17 mouse cellular contexts compared by ENCODE assay signal in the genomic region with DNA sequence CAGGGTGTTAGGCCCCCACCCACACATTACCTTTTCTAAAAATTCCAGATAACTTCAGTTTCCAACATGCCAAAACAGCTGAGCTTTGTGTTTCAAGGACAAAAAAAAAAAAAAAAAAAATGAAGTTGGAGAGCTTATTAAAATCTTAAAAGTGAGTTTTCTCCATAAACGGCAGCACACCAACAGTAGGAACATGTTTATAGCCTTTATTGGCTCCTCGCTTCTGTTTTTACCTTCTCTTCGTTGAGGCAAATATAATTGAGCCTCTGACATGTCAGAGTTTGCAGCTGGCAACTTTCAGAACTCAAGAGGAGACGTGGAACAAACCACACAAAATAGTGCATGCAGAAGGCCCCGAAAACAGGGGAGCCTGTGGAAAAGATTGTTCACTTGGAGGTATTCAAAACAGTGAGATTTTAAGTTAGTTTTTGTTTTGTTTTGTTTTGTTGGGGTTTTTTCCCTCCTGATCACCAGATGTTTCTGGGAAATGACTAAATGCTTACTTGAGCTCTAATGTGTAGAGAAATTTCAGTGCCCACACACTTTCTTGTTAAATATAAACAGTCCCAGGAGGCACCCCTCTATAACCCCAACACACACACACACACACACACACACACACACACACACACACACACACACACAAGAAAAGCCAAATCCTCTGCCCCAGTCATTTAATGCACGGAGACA. TPM values are rescaled to one million over a fixed set of nuclear protein-coding genes. Genes with fewer than 3 reads are reported as not detected.
DNase-seq lines count a peak whose midpoint lies in the region; ATAC-seq and TF ChIP-seq lines count a peak whose summit lies in the region.
"Had no signal": no experiment of that assay in that cellular context is flagged by ENCODE, and none has a peak within 500 bp of the region (broad histone marks: within the 10 kb centered on the region; RNA-seq: fewer than 3 reads in every experiment).

No protein-coding gene starts in this region.

- H3K27ac ChIP-seq in embryonic facial prominence, embryonic 12.5 days, result 0 out of 2 replicates have a peak overlapping the region, but pooled peaks have one; percentile 11
- H3K27ac ChIP-seq in embryonic facial prominence, embryonic 10.5 days (replicated peaks), result no peak overlapping the region
- peak overlapping the region; percentile 64; the same call in 1 of the 2 replicates for H3K27ac ChIP-seq in limb, embryonic 12.5 days
- H3K27ac ChIP-seq in limb, embryonic 10.5 days, result no peak overlapping the region
- H3K27ac ChIP-seq in limb, embryonic 13.5 days, result peak overlapping the region; percentile 48; the same call in 1 of the 2 replicates
- H3K27ac ChIP-seq: forebrain, embryonic 12.5 days; heart, embryonic 13.5 days; hindbrain, embryonic 15.5 days had no signal

- H3K36me3 ChIP-seq in embryonic facial prominence, embryonic 12.5 days, result peaks cover 29% of the 10 kb centered on the region
- peaks cover 34% of the 10 kb centered on the region for H3K36me3 ChIP-seq in embryonic facial prominence, embryonic 10.5 days (replicated peaks)
- H3K36me3 ChIP-seq in limb, embryonic 12.5 days, result peaks cover 35% of the 10 kb centered on the region
- H3K36me3 ChIP-seq in limb, embryonic 10.5 days, result peaks cover 35% of the 10 kb centered on the region
- H3K36me3 ChIP-seq in limb, embryonic 13.5 days, result peaks cover 33% of the 10 kb centered on the region

- no peaks in the 10 kb centered on the region for H3K4me1 ChIP-seq in embryonic facial prominence, embryonic 12.5 days
- H3K4me1 ChIP-seq in embryonic facial prominence, embryonic 10.5 days, result no peaks in the 10 kb centered on the region
- peaks cover 9% of the 10 kb centered on the region; the same call in 1 of the 2 replicates for H3K4me1 ChIP-seq in limb, embryonic 12.5 days (replicated peaks)
- no peaks in the 10 kb centered on the region for H3K4me1 ChIP-seq in limb, embryonic 10.5 days
- 0 out of 2 replicates have a peak, but pooled peaks cover 4% of the 10 kb centered on the region for H3K4me1 ChIP-seq in limb, embryonic 13.5 days
- no peaks in the 10 kb centered on the region for H3K4me1 ChIP-seq in lung, adult 2 months (ENCODE audit: control insufficient read depth, insufficient read depth, low read length)
- H3K4me1 ChIP-seq: forebrain, embryonic 12.5 days; heart, embryonic 13.5 days; hindbrain, embryonic 15.5 days had no signal

- no peaks in the 10 kb centered on the region for H3K9me3 ChIP-seq in embryonic facial prominence, embryonic 12.5 days
- H3K9me3 ChIP-seq in embryonic facial prominence, embryonic 10.5 days, result no peaks in the 10 kb centered on the region
- H3K9me3 ChIP-seq in limb, embryonic 12.5 days, result no peaks in the 10 kb centered on the region
- no peaks in the 10 kb centered on the region for H3K9me3 ChIP-seq in limb, embryonic 10.5 days (replicated peaks)
- no peaks in the 10 kb centered on the region for H3K9me3 ChIP-seq in limb, embryonic 13.5 days
- H3K9me3 ChIP-seq: forebrain, embryonic 12.5 days; heart, embryonic 13.5 days; hindbrain, embryonic 15.5 days had no signal

- WGBS in embryonic facial prominence, embryonic 12.5 days, result 60% methylated on average over 6 of the region's 6 CpGs
- WGBS in embryonic facial prominence, embryonic 10.5 days, result 74% methylated on average over 6 of the region's 6 CpGs
- 32% methylated on average over 6 of the region's 6 CpGs for WGBS in limb, embryonic 12.5 days
- 84% methylated on average over 6 of the region's 6 CpGs for WGBS in limb, embryonic 10.5 days
- 21% methylated on average over 6 of the region's 6 CpGs for WGBS in limb, embryonic 13.5 days
- WGBS in lung, adult 2 months, result 73% methylated on average over 6 of the region's 6 CpGs

- TF ChIP-seq POLR2A in lung, adult 2 months (IDR thresholded peaks at IDR 0.05; ENCODE audit: borderline replicate concordance, extremely low read depth, low read depth, low read length), result no peak

- no peak for ATAC-seq in embryonic facial prominence, embryonic 12.5 days (ENCODE audit: insufficient number of reproducible peaks, insufficient read depth, low FRiP score, low TSS enrichment)
- ATAC-seq in limb, embryonic 12.5 days (ENCODE audit: insufficient number of reproducible peaks, insufficient read depth, low FRiP score, low TSS enrichment, low read depth), result peak; percentile 58; the same call in 1 of the 2 replicates
- ATAC-seq in limb, embryonic 13.5 days (ENCODE audit: low FRiP score, low read depth), result no peak
- ATAC-seq: forebrain, embryonic 16.5 days; intestine, postnatal 0 days had no signal

- no peak overlapping the region for H3K4me3 ChIP-seq in embryonic facial prominence, embryonic 12.5 days
- no peak overlapping the region for H3K4me3 ChIP-seq in embryonic facial prominence, embryonic 10.5 days
- H3K4me3 ChIP-seq in limb, embryonic 12.5 days (replicated peaks), result no peak overlapping the region
- no peak overlapping the region for H3K4me3 ChIP-seq in limb, embryonic 10.5 days
- no peak overlapping the region for H3K4me3 ChIP-seq in limb, embryonic 13.5 days
- H3K4me3 ChIP-seq in lung, adult 2 months (replicated peaks; ENCODE audit: extremely low read depth, low read depth, low read length), result no peak overlapping the region
- H3K4me3 ChIP-seq: forebrain, embryonic 12.5 days; heart, embryonic 13.5 days; hindbrain, embryonic 15.5 days had no signal

- no peak overlapping the region for H3K9ac ChIP-seq in embryonic facial prominence, embryonic 12.5 days
- no peak overlapping the region for H3K9ac ChIP-seq in limb, embryonic 12.5 days (replicated peaks)
- H3K9ac ChIP-seq in limb, embryonic 13.5 days, result no peak overlapping the region
- H3K9ac ChIP-seq: forebrain, embryonic 12.5 days; heart, embryonic 13.5 days; hindbrain, embryonic 15.5 days had no signal

- no peak for TF ChIP-seq CTCF in lung, adult 2 months (IDR thresholded peaks at IDR 0.05; ENCODE audit: insufficient read depth, low read length)

- no peaks in the 10 kb centered on the region for H3K27me3 ChIP-seq in embryonic facial prominence, embryonic 12.5 days
- H3K27me3 ChIP-seq in embryonic facial prominence, embryonic 10.5 days (replicated peaks; ENCODE audit: low read depth, poor library complexity, severe bottlenecking), result no peaks in the 10 kb centered on the region
- H3K27me3 ChIP-seq in limb, embryonic 12.5 days, result no peaks in the 10 kb centered on the region
- H3K27me3 ChIP-seq in limb, embryonic 10.5 days (ENCODE audit: low read depth, poor library complexity, severe bottlenecking), result no peaks in the 10 kb centered on the region
- no peaks in the 10 kb centered on the region for H3K27me3 ChIP-seq in limb, embryonic 13.5 days
- H3K27me3 ChIP-seq: forebrain, embryonic 12.5 days; heart, embryonic 13.5 days; hindbrain, embryonic 15.5 days had no signal

- no peak overlapping the region for H3K4me2 ChIP-seq in embryonic facial prominence, embryonic 12.5 days (replicated peaks)
- no peak overlapping the region for H3K4me2 ChIP-seq in limb, embryonic 12.5 days
- H3K4me2 ChIP-seq in limb, embryonic 13.5 days (replicated peaks), result no peak overlapping the region
- H3K4me2 ChIP-seq: forebrain, embryonic 12.5 days; heart, embryonic 13.5 days; hindbrain, embryonic 15.5 days had no signal

- no peak for DNase-seq in embryonic facial prominence, embryonic 10.5 days (ENCODE audit: low spot score)
- no peak for DNase-seq in limb, embryonic 10.5 days (ENCODE audit: low spot score)
- DNase-seq in lung, adult 2 months, result no peak
- no peak for DNase-seq in kidney, adult 18-20 months
- DNase-seq: adrenal gland, adult 2 months; adrenal gland, postnatal 25 days; cerebellum, adult 2 months; cerebellum, postnatal 10 days; gastrocnemius, postnatal 10 days had no signal

RNA-seq across cellular contexts. Expression of gene Gja1, which starts 16.1 kb away (rescaled TPM):
- 246 and 302 TPM in 2 replicates for polyA plus RNA-seq in embryonic facial prominence, embryonic 12.5 days (2016; fragmentation: Nextera tagmentation; extraction: Ambion mirVana)
- 253 and 259 TPM in 2 replicates for polyA plus RNA-seq in embryonic facial prominence, embryonic 10.5 days (2016; fragmentation: Nextera tagmentation; extraction: Ambion mirVana)
- 255 and 257 TPM in 2 replicates for polyA plus RNA-seq in limb, embryonic 12.5 days (2016; fragmentation: Nextera tagmentation; extraction: Ambion mirVana)
- 203 and 246 TPM in 2 replicates for polyA plus RNA-seq in limb, embryonic 10.5 days (2016; fragmentation: Nextera tagmentation; extraction: Ambion mirVana)
- 226 and 241 TPM in 2 replicates for polyA plus RNA-seq in limb, embryonic 13.5 days (2015; fragmentation: Nextera tagmentation; extraction: Ambion mirVana)
- polyA plus RNA-seq in lung, adult 2 months (2012; rRNA removed), result 13.1 and 31.3 TPM in 2 replicates

Comparison
In these comparisons a context has a peak if more than half of its experiments do, and no peak if none do; other contexts are left out.
1. H3K27ac ChIP-seq: peak in embryonic facial prominence, embryonic 12.5 days (single experiment), limb, embryonic 12.5 days (single experiment) and limb, embryonic 13.5 days (single experiment); none in embryonic facial prominence, embryonic 10.5 days (single experiment) and limb, embryonic 10.5 days (single experiment).